Mouse (Mus musculus) embryonic facial prominence, embryonic 14.5 days (tissue): ENCODE data around the gene Rfx8. TPM values are rescaled to one million over a fixed set of nuclear protein-coding genes. Genes with fewer than 3 reads are reported as not detected.

Source experiments
- ATAC-seq: fragments of 200-750 bp; cut with Nextera tagmentation; 2 replicates; pipeline ENCODE4 v1.8.0; 2017; ENCODE audit warnings: low read depth, moderate number of reproducible peaks, moderate TSS enrichment
- DNase-seq: peaks from one replicate; pipeline ENCODE4 v3.0.0-alpha.2; 2015; ENCODE audit warnings: low spot score
- H3K27ac ChIP-seq: fragments of 300-500 bp; sonication (generic); replicated peaks from 2 replicates; pipeline ENCODE4 v1.5.1; 2014; ENCODE audit warnings: low read depth, mild to moderate bottlenecking, low read length, moderate library complexity
- H3K27me3 ChIP-seq: fragments of 300-500 bp; sonication (generic); replicated peaks from 2 replicates; pipeline ENCODE4 v1.6.1; 2014; ENCODE audit warnings: low read length; ENCODE audit not compliant: control insufficient read depth, insufficient read depth
- H3K36me3 ChIP-seq: fragments of 300-500 bp; sonication (generic); 2 replicates; pipeline ENCODE4 v1.6.1; 2014; ENCODE audit warnings: low read length, mixed read lengths; ENCODE audit not compliant: control insufficient read depth, insufficient read depth
- H3K4me1 ChIP-seq: fragments of 300-500 bp; sonication (generic); 2 replicates; pipeline ENCODE4 v1.6.1; 2014; ENCODE audit warnings: antibody characterized with exemption, low read length; ENCODE audit not compliant: control insufficient read depth, insufficient read depth
- H3K4me2 ChIP-seq: fragments of 300-500 bp; sonication (generic); 2 replicates; pipeline ENCODE4 v1.6.1; 2014; ENCODE audit warnings: low read depth, mild to moderate bottlenecking, low read length, moderate library complexity, mixed read lengths
- H3K4me3 ChIP-seq: fragments of 300-500 bp; sonication (generic); 2 replicates; pipeline ENCODE4 v1.5.1; 2014; ENCODE audit warnings: low read depth, mild to moderate bottlenecking, low read length
- H3K9ac ChIP-seq: fragments of 300-500 bp; sonication (generic); 2 replicates; pipeline ENCODE4 v1.6.1; 2014; ENCODE audit warnings: low read depth, mild to moderate bottlenecking, low read length, moderate library complexity, mixed read lengths
- H3K9me3 ChIP-seq: fragments of 300-500 bp; sonication (generic); 2 replicates; pipeline ENCODE4 v1.6.1; 2016; ENCODE audit warnings: low read length; ENCODE audit not compliant: control insufficient read depth
- WGBS: fragments of 180-500 bp; shearing (Covaris S2); extraction: QIAGEN DNeasy Blood & Tissue Kit; methylation state at CpG from one replicate; pipeline ENCODE4 v1.1.7; 2014; 5-methylcytosine and 5-hydroxymethylcytosine counted together
- polyA plus RNA-seq: library from polyadenylated mRNA; unstranded; fragments of >200 nt; fragmentation: Nextera tagmentation; extraction: Ambion mirVana; gene quantifications from 2 replicates; pipeline ENCODE4 v1.2.1, GENCODE M21; 2014

Rfx8 gene
- polyA plus RNA-seq, 1 experiment from 2014 or later: 2.0 TPM

DNA sequence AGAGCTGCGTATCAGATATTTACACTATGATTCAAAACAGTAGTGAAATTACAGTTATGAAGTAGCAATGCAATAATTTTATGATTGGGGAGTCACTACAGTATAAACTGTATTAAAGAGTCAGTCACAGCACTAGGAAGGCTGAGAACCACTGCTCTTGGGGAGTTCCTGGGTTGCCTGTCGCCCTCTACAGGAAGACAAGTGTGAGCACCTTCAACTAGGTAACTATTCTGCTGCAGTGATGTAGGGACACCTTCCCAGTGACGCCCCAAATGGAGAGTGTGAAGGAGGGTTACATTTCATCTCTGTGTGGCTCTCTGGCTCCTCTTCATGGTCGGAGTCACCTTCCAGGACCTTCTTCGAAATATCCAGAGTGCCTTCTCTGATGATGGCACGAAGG is 40.3 kb downstream of the Rfx8 start:
- no peak overlapping the region for H3K4me2 ChIP-seq
- H3K36me3 ChIP-seq: no peaks in the 10 kb centered on the region
- H3K9ac ChIP-seq: no peak overlapping the region
- ATAC-seq (no peak), DNase-seq (no peak)
- no peak overlapping the region for H3K4me3 ChIP-seq
- H3K4me1 ChIP-seq: no peaks in the 10 kb centered on the region
- WGBS: 67% methylated on average over 6 of the region's 6 CpGs
- no peaks in the 10 kb centered on the region for H3K9me3 ChIP-seq
- H3K27ac ChIP-seq: no peak overlapping the region
- no peaks in the 10 kb centered on the region for H3K27me3 ChIP-seq

DNA sequence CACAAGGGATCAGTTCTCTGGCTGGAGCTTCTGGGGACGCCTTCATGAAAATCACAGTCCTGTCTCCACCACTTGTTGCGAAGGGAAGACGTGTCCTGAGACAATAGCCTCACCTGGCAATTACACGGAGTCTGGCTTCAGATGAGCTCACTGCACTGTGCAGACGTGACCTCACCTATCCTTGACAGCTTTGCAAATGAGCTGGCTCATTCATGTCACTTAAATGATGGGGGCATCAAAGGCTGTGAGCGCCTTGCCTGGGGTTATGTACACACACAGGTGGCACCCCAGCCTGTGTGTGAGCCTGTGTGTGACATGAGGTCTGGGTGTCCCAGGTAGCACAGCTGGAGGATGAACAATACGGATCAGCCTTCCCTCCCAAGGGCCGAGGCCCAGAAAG is 41.9 kb downstream of the Rfx8 start:
- WGBS: 56% methylated on average over 8 of the region's 8 CpGs
- DNase-seq: no peak
- no peaks in the 10 kb centered on the region for H3K9me3 ChIP-seq
- peak; percentile 65 for ATAC-seq
- no peaks in the 10 kb centered on the region for H3K27me3 ChIP-seq
- no peak overlapping the region for H3K4me3 ChIP-seq
- H3K9ac ChIP-seq: no peak overlapping the region
- H3K36me3 ChIP-seq: no peaks in the 10 kb centered on the region
- no peak overlapping the region for H3K27ac ChIP-seq
- H3K4me1 ChIP-seq: no peaks in the 10 kb centered on the region
- H3K4me2 ChIP-seq: no peak overlapping the region

DNA sequence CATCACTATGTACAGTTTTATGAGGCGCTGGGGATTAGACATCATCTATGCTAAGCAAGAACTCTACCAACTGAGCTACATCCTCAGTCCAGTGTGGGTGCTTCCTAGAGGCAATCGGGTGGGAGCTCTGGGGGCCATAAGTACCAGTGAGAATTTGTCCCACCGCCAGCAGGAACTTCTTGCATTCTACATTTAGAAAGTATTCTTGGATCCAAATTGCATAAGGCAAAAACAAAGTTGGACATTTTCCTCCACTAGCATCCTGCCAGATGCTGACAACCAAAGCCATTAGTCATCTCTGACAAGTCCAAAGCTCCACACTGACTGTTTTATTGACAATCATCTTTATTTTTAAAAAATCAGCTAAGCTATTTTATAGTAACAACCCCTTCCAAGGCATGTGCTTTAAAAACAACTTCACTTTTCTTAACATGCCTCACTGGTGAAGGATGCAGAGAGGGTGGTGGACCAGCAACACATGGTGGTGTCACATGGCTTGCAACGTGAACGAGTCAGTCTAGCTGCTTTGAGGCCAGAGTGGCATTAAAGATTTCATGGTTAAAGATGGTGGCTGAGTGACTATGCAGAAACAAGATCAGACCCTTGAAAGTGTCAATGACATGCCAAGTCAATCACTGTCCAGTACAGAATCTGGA is 44.4 kb downstream of the Rfx8 start:
- Histone ChIP-seq H3K4me3 (no peak overlapping the region), H3K9me3 (no peaks in the 10 kb centered on the region), H3K27ac (no peak overlapping the region), H3K4me1 (no peaks in the 10 kb centered on the region), H3K36me3 (no peaks in the 10 kb centered on the region), H3K9ac (no peak overlapping the region), H3K27me3 (no peaks in the 10 kb centered on the region), H3K4me2 (no peak overlapping the region)
- WGBS: 80% methylated on average over 5 of the region's 5 CpGs
- DNase-seq (no peak), ATAC-seq (no peak)

DNA sequence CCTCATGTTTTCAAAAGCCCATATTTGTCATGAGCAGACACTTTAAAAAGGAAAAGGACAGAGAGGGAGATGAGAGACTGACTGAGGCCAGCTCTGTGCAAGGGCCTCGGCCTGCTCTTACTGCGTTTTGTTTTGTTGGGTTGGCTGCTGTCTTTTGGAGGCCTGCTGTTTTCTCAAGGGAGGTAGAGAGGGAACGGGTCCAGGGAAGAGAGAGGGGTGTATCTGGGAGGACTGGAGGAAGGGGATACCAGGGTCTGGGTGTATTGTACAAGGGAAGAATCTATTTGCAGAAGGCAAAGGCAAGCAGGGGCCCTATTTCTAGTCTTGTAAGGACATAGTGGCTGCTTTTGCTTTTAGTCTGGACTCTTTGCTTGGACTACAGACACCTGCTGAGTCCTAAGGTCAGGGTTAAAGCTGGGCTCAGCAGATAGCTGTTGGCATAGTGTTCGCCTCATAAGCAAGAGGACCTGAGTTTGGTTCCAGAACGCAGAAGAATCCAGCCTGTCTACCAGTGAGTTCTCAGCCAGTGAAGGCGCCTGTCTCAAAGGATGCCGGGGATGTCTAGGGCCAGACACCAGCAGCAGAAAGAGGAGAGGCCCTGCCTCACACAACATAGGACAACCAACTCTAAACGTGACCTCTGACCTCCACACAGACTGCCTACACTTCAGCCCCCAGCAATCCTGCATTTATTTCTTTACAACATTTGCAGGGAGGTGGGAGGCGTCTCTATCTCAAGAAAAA is 48.3 kb downstream of the Rfx8 start:
- Histone ChIP-seq H3K27me3 (no peaks in the 10 kb centered on the region), H3K4me2 (no peak overlapping the region), H3K4me3 (no peak overlapping the region), H3K4me1 (no peaks in the 10 kb centered on the region), H3K36me3 (no peaks in the 10 kb centered on the region), H3K27ac (no peak overlapping the region), H3K9ac (no peak overlapping the region), H3K9me3 (0 out of 2 replicates have a peak, but pooled peaks cover 3% of the 10 kb centered on the region)
- no peak for DNase-seq
- ATAC-seq: no peak
- 80% methylated on average over 9 of the region's 9 CpGs for WGBS

DNA sequence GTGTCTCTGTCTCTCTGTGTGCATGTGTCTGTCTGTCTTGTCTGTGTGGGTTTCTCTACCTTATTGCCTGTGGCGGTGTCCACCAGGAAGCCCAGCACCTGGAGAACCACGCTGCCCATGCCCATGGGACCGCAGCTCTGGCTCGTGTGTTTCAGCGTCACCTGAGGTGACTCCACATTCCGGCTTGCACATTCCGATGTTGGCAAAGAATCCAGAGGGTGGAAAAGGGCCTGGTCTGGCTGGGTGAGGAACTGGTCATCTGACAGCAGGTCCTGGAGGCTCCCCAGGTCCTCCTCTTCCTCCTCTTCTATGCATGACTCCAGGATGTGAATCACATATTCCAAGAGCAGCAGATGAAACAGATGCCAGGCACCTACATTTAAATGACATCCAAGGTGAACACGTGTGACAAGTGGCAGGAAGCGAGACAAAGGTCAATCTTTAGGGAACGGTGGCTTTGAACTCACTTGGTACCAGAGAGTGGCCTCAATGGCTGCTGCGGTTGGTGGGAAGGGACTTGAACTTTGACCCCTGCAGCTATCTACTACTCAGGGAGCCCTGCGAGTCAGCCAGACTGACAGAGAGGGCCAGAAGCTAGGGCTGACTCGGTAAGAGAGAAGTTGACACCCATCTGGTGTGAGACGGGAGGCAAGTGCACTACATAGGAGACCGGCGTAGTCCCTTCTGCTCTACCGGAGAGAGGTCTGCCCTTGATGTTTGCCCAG is 50.4 kb downstream of the Rfx8 start:
- Histone ChIP-seq H3K9me3 (0 out of 2 replicates have a peak, but pooled peaks cover 3% of the 10 kb centered on the region), H3K27ac (no peak overlapping the region), H3K4me2 (no peak overlapping the region), H3K4me3 (no peak overlapping the region), H3K36me3 (no peaks in the 10 kb centered on the region), H3K4me1 (no peaks in the 10 kb centered on the region), H3K9ac (no peak overlapping the region), H3K27me3 (no peaks in the 10 kb centered on the region)
- ATAC-seq: no peak
- no peak for DNase-seq
- WGBS: 85% methylated on average over 17 of the region's 17 CpGs

DNA sequence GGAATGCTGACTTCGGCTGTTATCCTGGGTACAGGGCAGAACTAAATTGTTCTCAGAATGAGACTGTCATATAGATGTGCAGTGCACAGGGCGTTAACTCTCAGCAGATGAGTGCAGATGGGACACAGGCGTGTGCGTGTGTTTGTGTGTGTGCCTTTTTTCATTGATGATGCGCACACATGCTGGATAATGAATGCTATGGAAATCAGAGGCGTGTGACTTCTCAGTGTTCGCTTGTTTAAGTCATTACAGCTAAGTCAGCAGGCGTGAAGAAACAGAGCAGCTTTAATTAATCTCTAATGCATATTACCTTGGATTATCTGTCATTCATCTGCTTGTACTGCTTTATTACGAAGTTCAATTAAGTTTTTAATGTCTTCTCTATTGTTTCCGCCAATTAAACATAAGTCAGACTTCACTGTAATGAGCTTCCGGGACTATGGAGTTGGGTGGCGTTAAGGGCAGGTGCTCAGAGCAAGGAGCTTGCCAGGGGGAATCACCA is 54.0 kb downstream of the Rfx8 start:
- H3K27ac ChIP-seq: no peak overlapping the region
- ATAC-seq (0 out of 2 replicates have a peak, but pooled peaks have one; percentile 47), DNase-seq (no peak)
- no peak overlapping the region for H3K4me2 ChIP-seq
- no peaks in the 10 kb centered on the region for H3K4me1 ChIP-seq
- no peak overlapping the region for H3K9ac ChIP-seq
- no peaks in the 10 kb centered on the region for H3K36me3 ChIP-seq
- H3K9me3 ChIP-seq: 0 out of 2 replicates have a peak, but pooled peaks cover 3% of the 10 kb centered on the region
- WGBS: 73% methylated on average over 12 of the region's 12 CpGs
- no peak overlapping the region for H3K4me3 ChIP-seq
- H3K27me3 ChIP-seq: no peaks in the 10 kb centered on the region

DNA sequence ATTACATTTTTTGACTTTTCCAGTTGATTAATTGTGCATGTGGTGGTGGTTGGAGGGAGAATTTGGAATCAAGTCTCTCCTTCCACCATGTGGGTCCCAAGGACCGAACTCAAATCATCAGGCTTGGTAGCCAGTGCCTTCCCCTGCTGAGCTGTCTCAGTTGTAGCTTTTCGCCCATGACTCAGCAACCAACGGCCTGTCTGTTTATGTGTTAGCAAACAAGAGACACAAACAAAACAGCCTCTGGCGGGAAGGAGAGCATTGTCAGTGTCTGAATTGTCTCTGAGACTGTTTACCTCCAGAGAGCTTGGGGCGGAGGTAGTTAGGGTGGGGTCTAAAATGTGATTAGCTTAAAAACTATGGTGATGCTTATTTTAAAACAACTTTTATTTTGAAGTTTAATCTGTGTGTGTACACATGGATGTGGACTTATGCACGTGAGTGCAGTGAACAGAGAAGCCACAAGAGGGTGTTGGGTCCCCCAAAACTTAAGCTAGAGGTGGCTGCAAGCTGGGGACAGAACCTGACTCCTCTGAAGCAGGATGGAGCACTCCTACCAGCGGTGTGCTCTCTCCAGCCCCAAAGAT is 56.7 kb downstream of the Rfx8 start:
- Histone ChIP-seq H3K9ac (no peak overlapping the region), H3K4me3 (no peak overlapping the region), H3K4me1 (no peaks in the 10 kb centered on the region), H3K9me3 (no peaks in the 10 kb centered on the region), H3K4me2 (no peak overlapping the region), H3K36me3 (no peaks in the 10 kb centered on the region), H3K27ac (no peak overlapping the region), H3K27me3 (no peaks in the 10 kb centered on the region)
- DNase-seq (no peak), ATAC-seq (no peak)
- 87% methylated on average over 7 of the region's 7 CpGs for WGBS

DNA sequence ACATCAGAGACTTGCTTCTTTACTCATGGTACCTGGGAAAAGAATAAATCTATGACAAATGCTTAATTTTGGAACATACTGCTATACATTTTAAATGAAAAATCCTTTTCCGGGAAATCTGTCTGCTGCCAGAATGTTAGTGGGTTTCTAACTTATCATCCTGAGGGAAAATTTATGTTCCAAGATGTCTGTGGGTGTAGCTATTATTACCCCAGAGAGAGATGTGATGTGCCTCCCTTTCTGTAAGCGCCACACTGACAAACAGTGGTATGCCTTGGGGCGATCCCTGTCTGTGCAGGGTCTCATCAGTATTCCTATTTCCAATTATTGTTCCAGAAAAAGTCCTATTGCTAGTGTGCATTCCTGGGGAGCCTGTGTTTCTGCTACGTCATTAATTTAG is 57.7 kb downstream of the Rfx8 start:
- H3K4me1 ChIP-seq: no peaks in the 10 kb centered on the region
- no peak for ATAC-seq
- H3K4me2 ChIP-seq: no peak overlapping the region
- WGBS: 79% methylated on average over 4 of the region's 4 CpGs
- H3K4me3 ChIP-seq: no peak overlapping the region
- peaks cover 4% of the 10 kb centered on the region; the same call in 1 of the 2 replicates for H3K9me3 ChIP-seq
- no peak overlapping the region for H3K27ac ChIP-seq
- H3K9ac ChIP-seq: no peak overlapping the region
- H3K36me3 ChIP-seq: no peaks in the 10 kb centered on the region
- no peak for DNase-seq
- H3K27me3 ChIP-seq: no peaks in the 10 kb centered on the region
